Mouse (Mus musculus) kidney, embryonic 16.5 days (tissue): ENCODE results near the gene Fez1. TPM values are rescaled to one million over a fixed set of nuclear protein-coding genes. Genes with fewer than 3 reads are reported as not detected.

Experiments used
- ATAC-seq: fragments of 200-750 bp; cut with Nextera tagmentation; 2 replicates; pipeline ENCODE4 v1.8.0; 2017; ENCODE audit warnings: moderate TSS enrichment; ENCODE audit not compliant: low FRiP score, low TSS enrichment
- H3K27ac ChIP-seq: fragments of 300-500 bp; sonication (generic); 2 replicates; pipeline ENCODE4 v1.5.1; 2014; ENCODE audit warnings: low read length
- H3K27me3 ChIP-seq: fragments of 300-500 bp; sonication (generic); 2 replicates; pipeline ENCODE4 v1.6.1; 2014; ENCODE audit warnings: low read length, control low read depth, mixed read lengths; ENCODE audit not compliant: insufficient read depth
- H3K36me3 ChIP-seq: fragments of 300-500 bp; sonication (generic); 2 replicates; pipeline ENCODE4 v1.6.1; 2014; ENCODE audit warnings: low read length, control low read depth, mixed read lengths; ENCODE audit not compliant: insufficient read depth
- H3K4me1 ChIP-seq: fragments of 300-500 bp; sonication (generic); 2 replicates; pipeline ENCODE4 v1.6.1; 2014; ENCODE audit warnings: low read length, control low read depth, mixed read lengths; ENCODE audit not compliant: insufficient read depth
- H3K4me2 ChIP-seq: fragments of 300-500 bp; sonication (generic); replicated peaks from 2 replicates; pipeline ENCODE4 v1.6.1; 2014; ENCODE audit warnings: low read depth, low read length
- H3K4me3 ChIP-seq: fragments of 300-500 bp; sonication (generic); 2 replicates; pipeline ENCODE4 v1.5.1; 2014; ENCODE audit warnings: mild to moderate bottlenecking, low read length
- H3K9ac ChIP-seq: fragments of 300-500 bp; sonication (generic); replicated peaks from 2 replicates; pipeline ENCODE4 v1.6.1; 2014; ENCODE audit warnings: low read length
- H3K9me3 ChIP-seq: fragments of 300-500 bp; sonication (generic); 2 replicates; pipeline ENCODE4 v1.6.1; 2016; ENCODE audit warnings: low read length, control low read depth
- WGBS: fragments of 180-500 bp; shearing (Covaris S2); extraction: QIAGEN DNeasy Blood & Tissue Kit; methylation state at CpG from one replicate; pipeline ENCODE4 v1.1.7; 2014; 5-methylcytosine and 5-hydroxymethylcytosine counted together
- polyA plus RNA-seq: library from polyadenylated mRNA; unstranded; fragments of >200 nt; fragmentation: Nextera tagmentation; extraction: Ambion mirVana; gene quantifications from 2 replicates; pipeline ENCODE4 v1.2.1, GENCODE M21; 2015

The Fez1 gene
- polyA plus RNA-seq, 1 experiment from 2014 or later = 4.9 TPM

GRCm38 (mm10) chr9:36916915-36917314 lies 95.3 kb downstream of the Fez1 start:
- peak; percentile 85 for ATAC-seq
- H3K27ac ChIP-seq = peak overlapping the region; percentile 47
- H3K4me3 ChIP-seq = no peak overlapping the region
- peaks cover 10% of the 10 kb centered on the region for H3K4me1 ChIP-seq
- H3K27me3 ChIP-seq = no peaks in the 10 kb centered on the region
- H3K4me2 ChIP-seq = no peak overlapping the region
- no peak overlapping the region for H3K9ac ChIP-seq
- no peaks in the 10 kb centered on the region for H3K9me3 ChIP-seq
- H3K36me3 ChIP-seq = no peaks in the 10 kb centered on the region
- 18% methylated on average over 5 of the region's 5 CpGs for WGBS

GRCm38 (mm10) chr9:36918582-36918981 lies 96.9 kb downstream of the Fez1 start:
- ATAC-seq = no peak
- H3K36me3 ChIP-seq = no peaks in the 10 kb centered on the region
- WGBS = 57% methylated on average over 3 of the region's 3 CpGs
- no peak overlapping the region for H3K27ac ChIP-seq
- peaks cover 10% of the 10 kb centered on the region for H3K4me1 ChIP-seq
- H3K4me2 ChIP-seq = no peak overlapping the region
- H3K4me3 ChIP-seq = no peak overlapping the region
- no peaks in the 10 kb centered on the region for H3K27me3 ChIP-seq
- H3K9ac ChIP-seq = no peak overlapping the region
- no peaks in the 10 kb centered on the region for H3K9me3 ChIP-seq

DNA sequence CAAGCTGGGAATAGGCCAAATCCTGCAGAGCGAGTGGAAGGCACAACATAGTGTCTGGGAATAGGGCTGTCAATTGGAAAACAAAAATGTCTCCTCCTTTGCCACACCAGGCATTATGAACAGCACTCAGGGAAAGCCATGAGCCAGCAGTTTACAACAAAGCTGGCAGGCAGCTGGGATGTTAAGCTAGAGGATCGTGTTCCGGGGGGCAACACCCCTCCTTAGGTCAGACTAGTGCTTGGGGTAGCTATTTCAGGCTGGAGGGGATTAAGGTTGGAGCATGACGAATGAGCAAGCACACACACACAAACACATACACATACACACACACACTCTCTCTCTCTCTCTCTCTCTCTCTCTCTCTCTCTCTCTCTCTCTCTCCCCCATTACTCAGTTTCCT lies 97.8 kb downstream of the Fez1 start:
- no peaks in the 10 kb centered on the region for H3K36me3 ChIP-seq
- no peaks in the 10 kb centered on the region for H3K27me3 ChIP-seq
- peaks cover 10% of the 10 kb centered on the region for H3K4me1 ChIP-seq
- no peak for ATAC-seq
- no peak overlapping the region for H3K27ac ChIP-seq
- WGBS = 45% methylated on average over 4 of the region's 4 CpGs
- no peak overlapping the region for H3K4me2 ChIP-seq
- H3K9me3 ChIP-seq = no peaks in the 10 kb centered on the region
- no peak overlapping the region for H3K9ac ChIP-seq
- H3K4me3 ChIP-seq = no peak overlapping the region

GRCm38 (mm10) chr9:36921718-36922415 lies 100.2 kb downstream of the Fez1 start:
- no peaks in the 10 kb centered on the region for H3K9me3 ChIP-seq
- no peak overlapping the region for H3K4me2 ChIP-seq
- H3K4me1 ChIP-seq = peaks cover 5% of the 10 kb centered on the region
- H3K4me3 ChIP-seq = no peak overlapping the region
- H3K27me3 ChIP-seq = no peaks in the 10 kb centered on the region
- H3K9ac ChIP-seq = no peak overlapping the region
- 71% methylated on average over 13 of the region's 13 CpGs for WGBS
- H3K27ac ChIP-seq = no peak overlapping the region
- no peak for ATAC-seq
- H3K36me3 ChIP-seq = no peaks in the 10 kb centered on the region

DNA sequence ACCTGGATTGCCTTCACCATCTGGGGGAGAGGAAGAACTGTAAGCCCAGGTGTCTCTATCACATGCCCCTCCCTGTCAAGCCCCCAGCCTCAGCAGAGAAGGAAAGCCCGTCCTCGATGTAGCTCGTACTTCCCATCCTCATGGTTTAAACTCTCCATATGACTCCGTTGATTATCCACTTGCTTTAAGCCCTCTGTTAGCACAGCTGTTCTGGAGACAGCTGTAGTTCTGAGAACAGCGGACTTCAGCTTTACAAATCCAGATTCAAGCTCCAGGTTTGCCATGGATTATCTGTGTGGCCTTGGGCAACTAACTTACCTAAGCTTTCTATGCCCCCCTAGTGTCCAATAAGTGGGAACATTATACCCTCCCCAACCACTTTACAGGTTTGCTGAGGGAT lies 102.1 kb downstream of the Fez1 start:
- H3K9ac ChIP-seq = no peak overlapping the region
- 91% methylated on average over 5 of the region's 5 CpGs for WGBS
- ATAC-seq = no peak

More for the DNA sequence above, 102.1 kb downstream of the Fez1 start:
- Histone ChIP-seq H3K4me3 (no peak overlapping the region), H3K4me2 (no peak overlapping the region), H3K36me3 (no peaks in the 10 kb centered on the region), H3K27me3 (no peaks in the 10 kb centered on the region), H3K27ac (no peak overlapping the region), H3K9me3 (no peaks in the 10 kb centered on the region), H3K4me1 (no peaks in the 10 kb centered on the region)

Other genes starting within 250 kb of the Fez1 start
- gene Gm17689, start 239.2 kb upstream of the Fez1 start, polyA plus RNA-seq = not detected in 2 replicates
- not detected in 2 replicates for gene A630095E13Rik, start 178.5 kb upstream of the Fez1 start, polyA plus RNA-seq
- not detected in 2 replicates for gene Acrv1, start 128.6 kb upstream of the Fez1 start, polyA plus RNA-seq
- gene Chek1, start 94.8 kb upstream of the Fez1 start, polyA plus RNA-seq = 30.1 and 37.8 TPM in 2 replicates
- gene Stt3a, start 54.2 kb upstream of the Fez1 start, polyA plus RNA-seq = 285 and 290 TPM in 2 replicates
- gene Ei24, start 24.5 kb upstream of the Fez1 start, polyA plus RNA-seq = 119 and 124 TPM in 2 replicates